Mouse (Mus musculus) MEL (cell line): Measurements from ENCODE around the gene Trp53tg5. TPM values are rescaled to one million over a fixed set of nuclear protein-coding genes. Genes with fewer than 3 reads are reported as not detected.

Experiments
- DNase-seq: peaks from one replicate; pipeline ENCODE4 v3.0.0; 2011; ENCODE audit warnings: low read depth, low spot score
- H3K27ac ChIP-seq: 2 replicates; pipeline ENCODE4 v1.5.1; 2012; ENCODE audit warnings: low read depth, mild to moderate bottlenecking, control low read depth, low read length, moderate library complexity; ENCODE audit not compliant: control insufficient read depth
- H3K27me3 ChIP-seq, 2 experiments: fragments of 150-350 bp in 1 of 2; sonication (generic) in 1 of 2; 2 replicates each; pipeline ENCODE4 v1.6.1; 2012; ENCODE audit warnings: low read length in 2 of 2, mild to moderate bottlenecking in 2 of 2, improper control_type of control experiment in 1 of 2, moderate library complexity in 1 of 2; ENCODE audit not compliant: insufficient read depth in 2 of 2, control insufficient read depth in 1 of 2
- H3K36me3 ChIP-seq, 2 experiments: 2 replicates each; pipeline ENCODE4 v1.6.1; 2012 to 2014; ENCODE audit warnings: low read length in 2 of 2, improper control_type of control experiment in 1 of 2, inconsistent platforms in 1 of 2, mild to moderate bottlenecking in 1 of 2; ENCODE audit not compliant: insufficient read depth in 2 of 2, control insufficient read depth in 1 of 2
- H3K4me1 ChIP-seq, 2 experiments: fragments of 150-350 bp in 1 of 2; sonication (generic) in 1 of 2; 2 replicates each; pipeline ENCODE4 v1.6.1; 2012; ENCODE audit warnings: low read length in 2 of 2, improper control_type of control experiment in 1 of 2, mild to moderate bottlenecking in 1 of 2; ENCODE audit not compliant: insufficient read depth in 2 of 2, control insufficient read depth in 1 of 2
- H3K4me3 ChIP-seq, 2 experiments: fragments of 150-350 bp in 1 of 2; sonication (generic) in 1 of 2; 2 replicates each; pipeline ENCODE4 v1.5.1; 2012; ENCODE audit warnings: low read depth in 2 of 2, low read length in 2 of 2, mild to moderate bottlenecking in 2 of 2, moderate library complexity in 2 of 2, control low read depth in 1 of 2, improper control_type of control experiment in 1 of 2; ENCODE audit not compliant: control insufficient read depth in 1 of 2, insufficient read depth in 1 of 2
- H3K79me2 ChIP-seq: 2 replicates; pipeline ENCODE4 v1.6.1; 2012; ENCODE audit warnings: mild to moderate bottlenecking, low read length, moderate library complexity; ENCODE audit not compliant: control insufficient read depth, poor library complexity, insufficient read depth
- H3K9ac ChIP-seq: 2 replicates; pipeline ENCODE4 v1.6.1; 2012; ENCODE audit warnings: low read depth, mild to moderate bottlenecking, control low read depth, low read length, moderate library complexity; ENCODE audit not compliant: control insufficient read depth, poor library complexity, severe bottlenecking
- H3K9me3 ChIP-seq: fragments of 150-350 bp; sonication (generic); replicated peaks from 2 replicates; pipeline ENCODE4 v1.6.1; 2012; ENCODE audit warnings: mild to moderate bottlenecking, low read length, improper control_type of control experiment, moderate library complexity; ENCODE audit not compliant: insufficient read depth
- CHD1 ChIP-seq: IDR thresholded peaks from 2 replicates; pipeline ENCODE4 v1.6.1; 2012; ENCODE audit warnings: low read depth, mild to moderate bottlenecking, inconsistent platforms, low read length, improper control_type of control experiment
- CTCF ChIP-seq, 3 experiments: IDR thresholded peaks in 2 of 3; conservative IDR thresholded peaks in 1 of 3; 2 replicates each; pipeline ENCODE4 v1.5.1; 2011 to 2012; ENCODE audit warnings: low read length in 3 of 3, low read depth in 2 of 3, mild to moderate bottlenecking in 2 of 3, improper control_type of control experiment in 1 of 3, inconsistent platforms in 1 of 3, mixed read lengths in 1 of 3, moderate library complexity in 1 of 3; ENCODE audit not compliant: control insufficient read depth in 1 of 3, insufficient read depth in 1 of 3, poor library complexity in 1 of 3, severe bottlenecking in 1 of 3
- E2F4 ChIP-seq: IDR thresholded peaks from 2 replicates; pipeline ENCODE4 v1.6.1; 2011; ENCODE audit warnings: low read depth, low read length, improper control_type of control experiment, borderline replicate concordance
- GATA1 ChIP-seq: IDR thresholded peaks from 2 replicates; pipeline ENCODE4 v1.6.1; 2011; ENCODE audit warnings: low read depth, low read length, improper control_type of control experiment
- KAT2A ChIP-seq: conservative IDR thresholded peaks from 2 replicates; pipeline ENCODE4 v1.6.1; 2012; ENCODE audit warnings: low read depth, low read length, improper control_type of control experiment, inconsistent platforms
- MAFK ChIP-seq: IDR thresholded peaks from 2 replicates; pipeline ENCODE4 v1.6.1; 2011; ENCODE audit warnings: low read depth, mild to moderate bottlenecking, low read length, improper control_type of control experiment, borderline replicate concordance
- MAZ ChIP-seq: IDR thresholded peaks from 2 replicates; pipeline ENCODE4 v1.6.1; 2012; ENCODE audit warnings: low read depth, mild to moderate bottlenecking, inconsistent platforms, low read length, improper control_type of control experiment
- MXI1 ChIP-seq: IDR thresholded peaks from 2 replicates; pipeline ENCODE4 v1.6.1; 2011; ENCODE audit warnings: mild to moderate bottlenecking, low read depth, low read length, improper control_type of control experiment
- MYB ChIP-seq: IDR thresholded peaks from 2 replicates; pipeline ENCODE4 v1.6.1; 2011; ENCODE audit warnings: mild to moderate bottlenecking, low read depth, low read length, improper control_type of control experiment
- POLR2A ChIP-seq, 2 experiments: IDR thresholded peaks; 2 replicates each; pipeline ENCODE4 v1.6.1; 2011 to 2012; ENCODE audit warnings: low read length in 2 of 2, mild to moderate bottlenecking in 2 of 2, control low read depth in 1 of 2, improper control_type of control experiment in 1 of 2, low read depth in 1 of 2, moderate library complexity in 1 of 2; ENCODE audit not compliant: control insufficient read depth in 1 of 2, insufficient read depth in 1 of 2, poor library complexity in 1 of 2
- POLR2AphosphoS5 ChIP-seq: IDR thresholded peaks from 2 replicates; pipeline ENCODE4 v1.6.1; 2012; ENCODE audit warnings: low read depth, borderline replicate concordance, mild to moderate bottlenecking, inconsistent platforms, low read length, moderate library complexity, mixed read lengths
- RAD21 ChIP-seq: IDR thresholded peaks from 2 replicates; pipeline ENCODE4 v1.6.1; 2011; ENCODE audit warnings: mild to moderate bottlenecking, low read depth, low read length, improper control_type of control experiment
- SIN3A ChIP-seq: IDR thresholded peaks from 2 replicates; pipeline ENCODE4 v1.6.1; 2012; ENCODE audit warnings: low read length, improper control_type of control experiment, inconsistent platforms
- SMC3 ChIP-seq: IDR thresholded peaks from 2 replicates; pipeline ENCODE4 v1.6.1; 2011; ENCODE audit warnings: low read depth, low read length, improper control_type of control experiment
- TCF12 ChIP-seq: IDR thresholded peaks from 2 replicates; pipeline ENCODE4 v1.6.1; 2014; ENCODE audit warnings: low read depth, mild to moderate bottlenecking, inconsistent platforms, low read length, improper control_type of control experiment, moderate library complexity
- UBTF ChIP-seq: IDR thresholded peaks from 2 replicates; pipeline ENCODE4 v1.6.1; 2012; ENCODE audit warnings: low read depth, mild to moderate bottlenecking, inconsistent platforms, low read length, improper control_type of control experiment, moderate library complexity, borderline replicate concordance; ENCODE audit not compliant: insufficient read depth
- USF1 ChIP-seq: IDR thresholded peaks from 2 replicates; pipeline ENCODE4 v1.6.1; 2014; ENCODE audit warnings: low read depth, mild to moderate bottlenecking, inconsistent platforms, low read length, improper control_type of control experiment, moderate library complexity
- USF2 ChIP-seq, 2 experiments: IDR thresholded peaks; 2 replicates each; pipeline ENCODE4 v1.6.1; 2011 to 2012; ENCODE audit warnings: improper control_type of control experiment in 2 of 2, low read length in 2 of 2, borderline replicate concordance in 1 of 2, inconsistent platforms in 1 of 2, low read depth in 1 of 2, mild to moderate bottlenecking in 1 of 2; ENCODE audit not compliant: insufficient read depth in 1 of 2
- ZC3H11A ChIP-seq: IDR thresholded peaks from 2 replicates; pipeline ENCODE4 v1.6.1; 2012; ENCODE audit warnings: low read depth, mild to moderate bottlenecking, inconsistent platforms, low read length, improper control_type of control experiment
- ZKSCAN1 ChIP-seq: IDR thresholded peaks from 2 replicates; pipeline ENCODE4 v1.6.1; 2012; ENCODE audit warnings: low read depth, mild to moderate bottlenecking, inconsistent platforms, low read length, improper control_type of control experiment, moderate library complexity
- polyA plus RNA-seq, 2 experiments: library from polyadenylated mRNA; stranded (reverse) in 1 of 2; unstranded in 1 of 2; fragments of >175 nt in 1 of 2; fragments of >200 nt in 1 of 2; gene quantifications; 2 replicates each; pipeline versions ENCODE4 v1.2.1 to v1.2.4; 2012; ENCODE audit warnings: low replicate concordance in 2 of 2, low read depth in 1 of 2; ENCODE audit not compliant: insufficient read length in 2 of 2, insufficient read depth in 1 of 2, missing spikeins in 1 of 2
- total RNA-seq: library from RNA; depleted of rRNA; stranded (reverse); fragments of 300-350 nt; gene quantifications from 2 replicates; pipeline ENCODE4 v1.2.3, GENCODE M21; 2012

The Trp53tg5 gene
- total and polyA plus RNA-seq, 3 experiments = 0.13 TPM; not detected in 2

- no peak for TF ChIP-seq USF1
These were observed 48.3 kb upstream of the Trp53tg5 start (continued) for GRCm38 (mm10) chr2:164521841-164522240.

GRCm38 (mm10) chr2:164520782-164521181 lies 47.3 kb upstream of the Trp53tg5 start:
- Histone ChIP-seq H3K36me3 (peaks cover 0 to 12% of the 10 kb centered on the region in 2 experiments; a peak in 2 of 4 replicates), H3K27ac (no peak overlapping the region), H3K9me3 (no peaks in the 10 kb centered on the region), H3K27me3 (no peaks in the 10 kb centered on the region), H3K79me2 (peaks cover 5% of the 10 kb centered on the region), H3K4me1 (peaks cover 2 to 16% of the 10 kb centered on the region in 2 experiments), H3K4me3 (no peak overlapping the region), H3K9ac (no peak overlapping the region)
- peak; percentile 58 for TF ChIP-seq RAD21
- TF ChIP-seq ZC3H11A = no peak
- TF ChIP-seq SMC3 = 0 out of 2 replicates have a peak, but pooled peaks have one; percentile 7
- TF ChIP-seq CTCF (IDR thresholded peaks at IDR 0.05 in 2 of 3, conservative IDR thresholded peaks at IDR 0.05 in 1 of 3; ENCODE audit: control insufficient read depth in 1 of 3, insufficient read depth in 1 of 3, low read depth in 2 of 3, low read length in 3 of 3, poor library complexity in 1 of 3, severe bottlenecking in 1 of 3) = peak; percentile 59 to 67 (median 62)
- peak; percentile 65 for DNase-seq

GRCm38 (mm10) chr2:164519171-164519526 lies 45.6 kb upstream of the Trp53tg5 start:
- DNase-seq = no peak
- Histone ChIP-seq H3K9me3 (no peaks in the 10 kb centered on the region), H3K36me3 (peaks cover 0 to 12% of the 10 kb centered on the region in 2 experiments; a peak in 2 of 4 replicates), H3K27me3 (no peaks in the 10 kb centered on the region), H3K4me3 (no peak overlapping the region), H3K79me2 (peaks cover 3% of the 10 kb centered on the region), H3K4me1 (peaks cover 2 to 16% of the 10 kb centered on the region in 2 experiments), H3K9ac (no peak overlapping the region), H3K27ac (no peak overlapping the region)
- TF ChIP-seq MAFK = no peak
- TF ChIP-seq GATA1 = no peak
- no peak for TF ChIP-seq MYB
- no peak for TF ChIP-seq POLR2A (IDR thresholded peaks at IDR 0.05; ENCODE audit: control insufficient read depth in 1 of 2, insufficient read depth in 1 of 2, low read depth in 1 of 2, low read length in 2 of 2, poor library complexity in 1 of 2)
- TF ChIP-seq SMC3 = no peak

GRCm38 (mm10) chr2:164518266-164519170 lies 45.0 kb upstream of the Trp53tg5 start:
- no peak overlapping the region for H3K27ac ChIP-seq
- H3K27me3 ChIP-seq = no peaks in the 10 kb centered on the region
- peaks cover 0 to 12% of the 10 kb centered on the region in 2 experiments; a peak in 2 of 4 replicates for H3K36me3 ChIP-seq
- H3K9me3 ChIP-seq = no peaks in the 10 kb centered on the region
- TF ChIP-seq MAZ (no peak), MXI1 (no peak), SIN3A (no peak), TCF12 (no peak), SMC3 (no peak), KAT2A (no peak), CHD1 (no peak), UBTF (no peak), E2F4 (no peak), GATA1 (no peak), ZKSCAN1 (no peak), POLR2AphosphoS5 (no peak), USF2 (IDR thresholded peaks at IDR 0.05; ENCODE audit: borderline replicate concordance in 1 of 2, insufficient read depth in 1 of 2, low read depth in 1 of 2, low read length in 2 of 2) (no peak), CTCF (IDR thresholded peaks at IDR 0.05 in 2 of 3, conservative IDR thresholded peaks at IDR 0.05 in 1 of 3; ENCODE audit: control insufficient read depth in 1 of 3, insufficient read depth in 1 of 3, low read depth in 2 of 3, low read length in 3 of 3, poor library complexity in 1 of 3, severe bottlenecking in 1 of 3) (no peak)
- H3K4me3 ChIP-seq = no peak overlapping the region
- no peak overlapping the region for H3K9ac ChIP-seq
- peaks cover under 1% of the 10 kb centered on the region; the same call in 1 of the 2 replicates for H3K79me2 ChIP-seq
- no peak for DNase-seq
- H3K4me1 ChIP-seq = peaks cover 2 to 16% of the 10 kb centered on the region in 2 experiments
